Mouse (Mus musculus) hindbrain, embryonic 16.5 days (tissue): ENCODE data around the gene Abr. TPM values are rescaled to one million over a fixed set of nuclear protein-coding genes. Genes with fewer than 3 reads are reported as not detected.

Experiments used
- ATAC-seq: fragments of 200-750 bp; cut with Nextera tagmentation; 2 replicates; pipeline ENCODE4 v1.8.0; 2017; ENCODE audit warnings: moderate TSS enrichment, moderate library complexity
- H3K27ac ChIP-seq: fragments of 300-500 bp; sonication (generic); 2 replicates; pipeline ENCODE4 v1.5.1; 2014; ENCODE audit warnings: low read depth, mild to moderate bottlenecking, control low read depth, low read length, moderate library complexity
- H3K27me3 ChIP-seq: fragments of 300-500 bp; sonication (generic); replicated peaks from 2 replicates; pipeline ENCODE4 v1.6.1; 2014; ENCODE audit warnings: low read length; ENCODE audit not compliant: control insufficient read depth, insufficient read depth
- H3K36me3 ChIP-seq: fragments of 300-500 bp; sonication (generic); 2 replicates; pipeline ENCODE4 v1.6.1; 2014; ENCODE audit warnings: mild to moderate bottlenecking, low read length, moderate library complexity, mixed read lengths; ENCODE audit not compliant: control insufficient read depth, insufficient read depth
- H3K4me1 ChIP-seq: fragments of 300-500 bp; sonication (generic); 2 replicates; pipeline ENCODE4 v1.6.1; 2014; ENCODE audit warnings: low read depth, low read length; ENCODE audit not compliant: control insufficient read depth, insufficient read depth
- H3K4me2 ChIP-seq: fragments of 300-500 bp; sonication (generic); 2 replicates; pipeline ENCODE4 v1.6.1; 2014; ENCODE audit warnings: mild to moderate bottlenecking, low read length, control low read depth, moderate library complexity
- H3K4me3 ChIP-seq: fragments of 300-500 bp; sonication (generic); 2 replicates; pipeline ENCODE4 v1.5.1; 2014; ENCODE audit warnings: mild to moderate bottlenecking, low read length, control low read depth, moderate library complexity
- H3K9ac ChIP-seq: fragments of 300-500 bp; sonication (generic); 2 replicates; pipeline ENCODE4 v1.6.1; 2014; ENCODE audit warnings: low read depth, mild to moderate bottlenecking, control low read depth, low read length, moderate library complexity
- H3K9me3 ChIP-seq: fragments of 300-500 bp; sonication (generic); 2 replicates; pipeline ENCODE4 v1.6.1; 2014; ENCODE audit warnings: mild to moderate bottlenecking, low read length, moderate library complexity; ENCODE audit not compliant: control insufficient read depth
- WGBS: fragments of 180-500 bp; shearing (Covaris S2); extraction: QIAGEN DNeasy Blood & Tissue Kit; methylation state at CpG from one replicate; pipeline ENCODE4 v1.1.7; 2014; 5-methylcytosine and 5-hydroxymethylcytosine counted together
- polyA plus RNA-seq: library from polyadenylated mRNA; unstranded; fragments of >200 nt; fragmentation: Nextera tagmentation; extraction: Ambion mirVana; gene quantifications from 2 replicates; pipeline ENCODE4 v1.2.1, GENCODE M21; 2015

The Abr gene
- polyA plus RNA-seq, 1 experiment from 2014 or later: 85.2 TPM

DNA sequence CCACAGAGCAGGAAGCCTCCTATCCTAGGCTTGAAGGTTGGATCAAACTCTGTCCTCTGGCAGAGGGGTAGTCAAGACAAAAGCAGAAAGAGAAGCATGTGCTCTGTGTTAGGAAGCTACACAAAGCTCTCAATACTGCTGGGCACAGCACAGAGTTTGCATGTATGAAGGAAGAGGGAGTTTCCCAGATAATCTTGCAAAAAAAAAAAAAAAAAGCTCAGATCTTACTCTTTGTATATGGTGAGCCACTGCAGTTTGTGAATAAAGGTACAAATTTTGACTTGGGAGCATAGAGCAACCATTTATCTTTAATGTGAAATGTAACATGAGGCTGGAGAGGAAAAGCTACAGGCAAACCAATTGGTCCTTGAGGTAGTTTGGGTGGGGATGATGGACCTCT, 11.2 kb downstream of the Abr start:
- H3K27me3 ChIP-seq: no peaks in the 10 kb centered on the region
- ATAC-seq: no peak
- no peak overlapping the region for H3K4me3 ChIP-seq
- no peaks in the 10 kb centered on the region for H3K9me3 ChIP-seq
- H3K9ac ChIP-seq: no peak overlapping the region
- no peak overlapping the region for H3K27ac ChIP-seq
- no peak overlapping the region for H3K4me2 ChIP-seq
- peaks cover 15% of the 10 kb centered on the region for H3K4me1 ChIP-seq
- H3K36me3 ChIP-seq: no peaks in the 10 kb centered on the region

- peaks cover 5% of the 10 kb centered on the region; the same call in 1 of the 2 replicates for H3K4me1 ChIP-seq
- no peak overlapping the region for H3K9ac ChIP-seq
- H3K4me2 ChIP-seq: no peak overlapping the region
- no peak overlapping the region for H3K4me3 ChIP-seq
- no peaks in the 10 kb centered on the region for H3K36me3 ChIP-seq
- H3K9me3 ChIP-seq: no peaks in the 10 kb centered on the region
- no peaks in the 10 kb centered on the region for H3K27me3 ChIP-seq
- H3K27ac ChIP-seq: no peak overlapping the region
- WGBS: 36% methylated on average over 9 of the region's 9 CpGs
- ATAC-seq: peak; percentile 37; the same call in 1 of the 2 replicates
These were observed 15.6 kb downstream of the Abr start for GRCm38 (mm10) chr11:76606521-76606920.

- Histone ChIP-seq H3K36me3 (no peaks in the 10 kb centered on the region), H3K9ac (no peak overlapping the region), H3K27me3 (no peaks in the 10 kb centered on the region), H3K4me2 (no peak overlapping the region), H3K27ac (no peak overlapping the region), H3K9me3 (no peaks in the 10 kb centered on the region), H3K4me3 (no peak overlapping the region), H3K4me1 (no peaks in the 10 kb centered on the region)
- 23% methylated on average over 2 of the region's 2 CpGs for WGBS
- ATAC-seq: no peak
These were observed 22.9 kb downstream of the Abr start for GRCm38 (mm10) chr11:76599219-76599618.

DNA sequence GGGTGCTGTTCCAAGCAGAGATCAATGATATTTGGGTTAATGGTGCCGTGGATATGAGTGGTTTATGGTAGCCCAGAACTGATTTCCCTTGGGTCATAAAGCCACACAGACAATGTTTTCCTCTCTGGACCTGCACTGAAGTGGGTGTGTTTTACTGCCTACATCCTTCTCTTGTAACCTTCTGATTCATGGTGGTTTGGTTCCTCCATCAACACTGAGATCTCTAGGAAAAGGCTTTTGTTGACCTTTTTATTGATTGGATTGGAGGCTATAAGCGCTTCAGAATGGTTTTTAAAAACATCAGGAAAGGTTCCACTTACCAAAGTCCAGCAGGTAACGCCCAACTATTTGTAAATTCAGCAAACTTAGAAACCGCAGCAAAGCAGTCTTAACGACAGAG, 23.4 kb downstream of the Abr start:
- Histone ChIP-seq H3K4me3 (no peak overlapping the region), H3K9me3 (no peaks in the 10 kb centered on the region), H3K27ac (no peak overlapping the region), H3K4me2 (no peak overlapping the region), H3K27me3 (no peaks in the 10 kb centered on the region), H3K36me3 (no peaks in the 10 kb centered on the region), H3K4me1 (no peaks in the 10 kb centered on the region), H3K9ac (no peak overlapping the region)
- no peak for ATAC-seq
- 64% methylated on average over 5 of the region's 5 CpGs for WGBS

GRCm38 (mm10) chr11:76593620-76594326, 28.3 kb downstream of the Abr start:
- Histone ChIP-seq H3K36me3 (no peaks in the 10 kb centered on the region), H3K27ac (no peak overlapping the region), H3K27me3 (no peaks in the 10 kb centered on the region), H3K4me3 (no peak overlapping the region), H3K4me1 (no peaks in the 10 kb centered on the region), H3K9me3 (no peaks in the 10 kb centered on the region), H3K9ac (no peak overlapping the region), H3K4me2 (no peak overlapping the region)
- 72% methylated on average over 4 of the region's 4 CpGs for WGBS
- ATAC-seq: no peak

GRCm38 (mm10) chr11:76589746-76590145, 32.4 kb downstream of the Abr start:
- WGBS: 87% methylated on average over 5 of the region's 5 CpGs
- Histone ChIP-seq H3K9ac (no peak overlapping the region), H3K4me1 (no peaks in the 10 kb centered on the region), H3K4me2 (no peak overlapping the region), H3K27ac (no peak overlapping the region), H3K27me3 (no peaks in the 10 kb centered on the region), H3K4me3 (no peak overlapping the region), H3K9me3 (no peaks in the 10 kb centered on the region), H3K36me3 (no peaks in the 10 kb centered on the region)
- no peak for ATAC-seq

DNA sequence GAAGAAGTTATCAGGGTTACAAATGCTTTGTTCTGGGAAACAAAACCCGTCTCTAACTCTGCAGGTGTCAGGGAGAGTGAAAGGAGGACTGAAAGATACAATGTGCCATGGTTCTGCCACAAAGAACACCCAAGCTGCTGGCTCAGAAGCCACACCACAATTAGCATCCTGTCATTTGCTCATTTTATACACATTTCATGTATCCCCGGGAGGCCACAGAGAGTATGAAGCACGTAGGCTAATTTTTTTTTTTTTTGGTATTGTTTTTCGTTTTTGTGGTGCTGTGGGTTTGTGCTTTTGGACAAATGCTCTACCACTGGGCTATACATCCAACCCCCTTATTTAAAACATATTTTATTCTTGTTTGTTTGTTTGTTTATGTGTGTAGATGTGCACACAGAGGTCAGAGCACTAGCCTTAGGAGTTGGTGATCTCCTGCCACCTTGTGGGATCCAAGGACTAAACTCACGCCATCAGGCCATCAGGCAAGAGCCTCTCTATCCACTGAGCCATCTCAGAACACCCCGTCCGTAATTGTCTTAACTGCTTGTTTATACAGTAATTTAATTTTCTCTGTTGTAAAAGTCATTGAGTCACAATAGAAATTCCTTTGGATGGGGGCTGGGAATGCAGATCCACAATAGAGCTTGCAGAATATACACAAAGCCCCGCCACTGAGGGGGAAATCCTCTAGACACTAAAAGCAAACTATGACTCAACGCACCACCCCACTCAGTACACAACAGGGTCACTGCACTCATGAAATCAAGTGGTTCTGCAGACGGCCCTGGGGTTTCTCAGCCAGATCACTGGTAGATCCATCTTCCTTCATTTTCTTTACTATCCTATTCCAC, 33.3 kb downstream of the Abr start:
- no peak overlapping the region for H3K27ac ChIP-seq
- ATAC-seq: no peak
- 52% methylated on average over 10 of the region's 10 CpGs for WGBS
- no peaks in the 10 kb centered on the region for H3K9me3 ChIP-seq
- no peak overlapping the region for H3K9ac ChIP-seq
- H3K36me3 ChIP-seq: no peaks in the 10 kb centered on the region
- H3K4me3 ChIP-seq: no peak overlapping the region
- no peak overlapping the region for H3K4me2 ChIP-seq
- no peaks in the 10 kb centered on the region for H3K27me3 ChIP-seq
- H3K4me1 ChIP-seq: no peaks in the 10 kb centered on the region

DNA sequence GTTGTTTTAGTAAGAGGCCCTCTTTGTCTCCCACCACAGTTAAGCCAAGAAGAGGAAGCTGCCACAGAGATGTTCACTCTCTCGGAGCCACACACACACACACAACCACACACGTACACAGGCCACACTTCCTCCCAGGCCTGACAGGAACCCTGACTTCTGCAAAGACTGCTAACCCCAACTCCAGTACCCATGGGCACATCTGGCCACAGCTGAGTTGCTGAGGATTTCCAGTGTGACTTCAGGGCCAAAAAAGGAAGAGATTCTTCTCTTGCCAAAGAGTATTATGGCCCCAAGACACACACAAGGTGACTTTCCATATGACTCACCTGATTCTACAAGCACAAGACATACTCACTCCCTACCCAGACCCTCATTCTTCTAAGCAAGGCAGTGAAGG, 34.1 kb downstream of the Abr start:
- no peaks in the 10 kb centered on the region for H3K36me3 ChIP-seq
- no peak overlapping the region for H3K9ac ChIP-seq
- H3K4me3 ChIP-seq: no peak overlapping the region
- H3K27me3 ChIP-seq: no peaks in the 10 kb centered on the region
- no peaks in the 10 kb centered on the region for H3K9me3 ChIP-seq
- H3K4me2 ChIP-seq: no peak overlapping the region
- 88% methylated on average over 2 of the region's 2 CpGs for WGBS
- no peaks in the 10 kb centered on the region for H3K4me1 ChIP-seq
- ATAC-seq: no peak
- H3K27ac ChIP-seq: no peak overlapping the region

- Histone ChIP-seq H3K27ac (no peak overlapping the region), H3K36me3 (no peaks in the 10 kb centered on the region)
- WGBS: 91% methylated on average over 1 of the region's 1 CpGs
These were observed 34.8 kb downstream of the Abr start for GRCm38 (mm10) chr11:76587333-76587732.

More at GRCm38 (mm10) chr11:76587333-76587732, 34.8 kb downstream of the Abr start:
- H3K4me2 ChIP-seq: no peak overlapping the region
- no peaks in the 10 kb centered on the region for H3K27me3 ChIP-seq
- no peak for ATAC-seq
- H3K9ac ChIP-seq: no peak overlapping the region
- no peaks in the 10 kb centered on the region for H3K4me1 ChIP-seq
- H3K4me3 ChIP-seq: no peak overlapping the region
- no peaks in the 10 kb centered on the region for H3K9me3 ChIP-seq
